Mouse (Mus musculus): ENCODE results near the gene 4930519P11Rik. TPM values are rescaled to one million over a fixed set of nuclear protein-coding genes. Genes with fewer than 3 reads are reported as not detected.

Gene 4930519P11Rik
- polyA plus RNA-seq, 1 experiment from 2014 or later: 0.42 TPM

DNA sequence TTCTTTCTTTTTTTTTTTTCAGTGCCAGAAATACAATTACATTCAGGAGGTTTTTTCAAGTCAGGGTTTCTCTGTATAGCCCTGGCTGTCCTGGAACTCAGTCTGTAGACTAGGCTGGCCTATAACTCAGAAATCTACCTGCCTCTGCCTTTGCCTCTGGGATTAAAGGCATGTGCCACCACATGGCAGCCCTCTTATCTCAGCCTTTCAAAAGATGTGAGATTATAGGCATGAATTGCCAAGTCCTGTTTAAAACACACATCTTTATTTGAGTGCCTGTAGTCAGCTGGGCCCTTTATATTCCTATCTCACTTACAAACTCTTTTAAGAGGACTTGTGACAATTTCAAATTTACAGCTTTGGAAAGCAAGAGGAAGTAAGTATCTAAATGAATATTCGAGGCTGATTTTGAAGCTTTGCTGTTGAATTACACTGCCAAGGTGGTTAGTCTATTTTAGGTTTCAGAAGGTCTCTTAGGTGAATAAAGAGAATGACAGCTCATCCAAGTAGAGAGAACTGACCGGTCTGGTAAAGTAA is 42.7 kb upstream of the 4930519P11Rik start:
- 58% methylated on average over 2 of the region's 2 CpGs for WGBS
- no peak for TF ChIP-seq CTCF (IDR thresholded peaks at IDR 0.05; ENCODE audit: low read depth)
- Histone ChIP-seq H3K9ac (ENCODE audit: low read depth, low read length) (no peak overlapping the region), H3K4me2 (ENCODE audit: low read length) (peak overlapping the region; percentile 41; the same call in 1 of the 2 replicates), H3K36me3 (ENCODE audit: insufficient read depth, low read length) (no peaks in the 10 kb centered on the region), H3K27me3 (ENCODE audit: insufficient read depth, low read length) (no peaks in the 10 kb centered on the region), H3K9me3 (replicated peaks; ENCODE audit: low read length) (no peaks in the 10 kb centered on the region), H3K27ac (peak overlapping the region; percentile 31), H3K4me1 (replicated peaks; ENCODE audit: insufficient read depth, low read length) (peaks cover 21% of the 10 kb centered on the region), H3K4me3 (replicated peaks; ENCODE audit: low read depth, low read length) (no peak overlapping the region)
- DNase-seq (ENCODE audit: low spot score): no peak
- ATAC-seq (replicated peaks; ENCODE audit: low FRiP score, low read depth): no peak

DNA sequence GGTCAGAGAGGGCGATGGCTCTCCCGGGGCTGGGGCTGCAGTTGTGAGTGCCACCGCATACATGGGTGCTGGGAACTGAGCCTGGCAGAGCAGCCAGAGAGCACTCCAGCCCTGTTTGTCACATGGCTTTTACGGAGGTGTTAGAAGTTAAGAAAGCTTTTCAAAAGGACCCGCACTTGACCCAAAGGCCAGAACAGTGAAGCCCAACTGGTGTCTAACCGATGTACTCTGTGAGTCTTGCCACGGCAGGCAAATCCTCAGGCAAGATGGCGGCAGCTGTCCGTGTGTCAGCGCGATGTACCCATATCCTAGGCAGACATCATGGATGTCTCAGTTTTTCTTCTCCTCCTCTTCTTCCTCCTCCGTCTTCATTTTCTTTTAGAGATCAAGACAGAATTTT is 41.7 kb upstream of the 4930519P11Rik start:
- ATAC-seq (replicated peaks; ENCODE audit: low FRiP score, low read depth) (no peak), DNase-seq (ENCODE audit: low spot score) (no peak)
- 92% methylated on average over 12 of the region's 12 CpGs for WGBS
- Histone ChIP-seq H3K4me3 (replicated peaks; ENCODE audit: low read depth, low read length) (no peak overlapping the region), H3K4me1 (replicated peaks; ENCODE audit: insufficient read depth, low read length) (peaks cover 15% of the 10 kb centered on the region), H3K4me2 (ENCODE audit: low read length) (no peak overlapping the region), H3K36me3 (ENCODE audit: insufficient read depth, low read length) (no peaks in the 10 kb centered on the region), H3K27me3 (ENCODE audit: insufficient read depth, low read length) (no peaks in the 10 kb centered on the region), H3K27ac (no peak overlapping the region), H3K9ac (ENCODE audit: low read depth, low read length) (no peak overlapping the region), H3K9me3 (replicated peaks; ENCODE audit: low read length) (no peaks in the 10 kb centered on the region)
- no peak for TF ChIP-seq CTCF (IDR thresholded peaks at IDR 0.05; ENCODE audit: low read depth)

DNA sequence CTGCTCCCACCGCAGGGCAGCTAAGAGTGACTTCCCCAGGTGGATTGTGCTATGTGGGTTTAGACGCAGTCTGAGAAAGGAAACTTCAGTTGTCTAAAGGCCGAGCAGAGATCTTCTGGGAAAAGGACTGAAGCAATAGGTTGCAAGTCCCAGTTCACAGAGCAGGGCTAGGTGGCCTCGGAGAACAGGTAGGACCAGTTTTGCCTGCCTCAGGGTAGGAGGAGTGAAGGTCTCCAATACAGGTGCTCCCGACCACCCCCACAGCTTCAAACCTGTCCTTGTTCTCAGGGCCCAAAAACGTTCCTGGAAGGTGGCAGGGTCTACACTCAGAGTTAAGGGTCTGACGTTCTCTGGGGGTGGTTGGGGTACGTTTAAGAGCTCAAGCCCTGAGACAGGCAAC is 38.1 kb upstream of the 4930519P11Rik start, which contains the start of gene Chmp4b:
Chmp4b (plus strand) TSS at position 343 of the 400 bp plus-strand sequence.
- no peaks in the 10 kb centered on the region for H3K9me3 ChIP-seq (replicated peaks; ENCODE audit: low read length)
- TF ChIP-seq CTCF (IDR thresholded peaks at IDR 0.05; ENCODE audit: low read depth): no peak
- H3K27me3 ChIP-seq (ENCODE audit: insufficient read depth, low read length): no peaks in the 10 kb centered on the region
- ATAC-seq (replicated peaks; ENCODE audit: low FRiP score, low read depth) (no peak; the same call in 1 of the 2 replicates), DNase-seq (ENCODE audit: low spot score) (peak; percentile 16)
- H3K4me1 ChIP-seq (replicated peaks; ENCODE audit: insufficient read depth, low read length): no peaks in the 10 kb centered on the region
- H3K4me2 ChIP-seq (ENCODE audit: low read length): no peak within 1 kb of the TSS; the same call in 1 of the 2 replicates
- H3K27ac ChIP-seq: peak within 1 kb of the TSS; percentile 84
- 46% methylated on average over 8 of the region's 8 CpGs for WGBS
- H3K4me3 ChIP-seq (replicated peaks; ENCODE audit: low read depth, low read length): no peak within 1 kb of the TSS
- H3K9ac ChIP-seq (ENCODE audit: low read depth, low read length): no peak within 1 kb of the TSS
- H3K36me3 ChIP-seq (ENCODE audit: insufficient read depth, low read length): no peaks in the 10 kb centered on the region

DNA sequence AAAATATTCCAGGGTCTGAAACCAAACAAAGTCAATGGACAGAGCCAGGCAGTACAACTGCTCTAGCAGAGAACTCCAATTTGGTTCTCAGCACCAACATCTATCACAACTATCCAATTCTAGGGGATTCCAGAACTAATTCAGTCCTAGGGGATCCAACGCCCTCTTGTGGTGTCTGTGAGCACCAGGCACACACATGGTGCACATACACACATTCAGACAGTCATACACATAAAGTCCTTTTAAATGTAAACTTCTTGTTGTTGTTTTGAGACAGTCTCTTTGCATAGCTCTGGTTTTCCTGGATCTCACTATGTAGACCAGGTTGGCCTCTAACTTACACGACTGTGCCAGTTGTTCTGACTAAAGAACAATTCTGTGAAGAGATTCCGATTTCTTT is 37.2 kb upstream of the 4930519P11Rik start:
- no peak for ATAC-seq (replicated peaks; ENCODE audit: low FRiP score, low read depth)
- 84% methylated on average over 3 of the region's 3 CpGs for WGBS
- TF ChIP-seq CTCF (IDR thresholded peaks at IDR 0.05; ENCODE audit: low read depth): no peak; the same call in 1 of the 2 replicates

DNA sequence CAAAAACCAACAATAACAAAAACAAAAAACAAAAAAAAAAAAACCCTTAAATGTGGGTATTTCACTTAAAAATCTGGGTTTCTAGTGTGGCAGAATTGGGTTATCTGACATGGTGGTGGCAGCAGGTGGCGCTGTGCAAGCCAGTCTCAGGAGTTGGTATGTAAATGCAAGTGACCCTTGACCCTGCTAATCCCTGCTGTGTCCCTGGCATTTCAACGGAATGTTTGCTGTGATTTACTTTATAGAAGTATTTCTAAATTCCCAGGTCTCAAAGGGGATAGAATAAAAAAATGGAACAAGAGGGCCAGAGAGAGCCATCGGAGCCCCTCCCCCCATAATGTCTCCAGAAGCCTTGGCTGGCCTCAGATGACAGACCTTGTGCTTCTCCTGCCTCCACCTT is 34.8 kb upstream of the 4930519P11Rik start:
- DNase-seq (ENCODE audit: low spot score) (peak; percentile 66), ATAC-seq (replicated peaks; ENCODE audit: low FRiP score, low read depth) (no peak)
- Histone ChIP-seq H3K4me2 (ENCODE audit: low read length) (no peak overlapping the region), H3K4me3 (replicated peaks; ENCODE audit: low read depth, low read length) (no peak overlapping the region), H3K27ac (no peak overlapping the region), H3K27me3 (ENCODE audit: insufficient read depth, low read length) (no peaks in the 10 kb centered on the region), H3K4me1 (replicated peaks; ENCODE audit: insufficient read depth, low read length) (no peaks in the 10 kb centered on the region), H3K9ac (ENCODE audit: low read depth, low read length) (no peak overlapping the region), H3K36me3 (ENCODE audit: insufficient read depth, low read length) (no peaks in the 10 kb centered on the region), H3K9me3 (replicated peaks; ENCODE audit: low read length) (no peaks in the 10 kb centered on the region)
- TF ChIP-seq CTCF (IDR thresholded peaks at IDR 0.05; ENCODE audit: low read depth): peak; percentile 73
- 32% methylated on average over 3 of the region's 3 CpGs for WGBS

More for the DNA sequence above, 37.2 kb upstream of the 4930519P11Rik start:
- no peaks in the 10 kb centered on the region for H3K27me3 ChIP-seq (ENCODE audit: insufficient read depth, low read length)
- no peak for DNase-seq (ENCODE audit: low spot score)
- peak overlapping the region; percentile 84 for H3K27ac ChIP-seq
- no peaks in the 10 kb centered on the region for H3K4me1 ChIP-seq (replicated peaks; ENCODE audit: insufficient read depth, low read length)
- H3K9me3 ChIP-seq (replicated peaks; ENCODE audit: low read length): no peaks in the 10 kb centered on the region
- H3K4me3 ChIP-seq (replicated peaks; ENCODE audit: low read depth, low read length): no peak overlapping the region
- H3K4me2 ChIP-seq (ENCODE audit: low read length): no peak overlapping the region
- H3K9ac ChIP-seq (ENCODE audit: low read depth, low read length): no peak overlapping the region
- H3K36me3 ChIP-seq (ENCODE audit: insufficient read depth, low read length): no peaks in the 10 kb centered on the region

DNA sequence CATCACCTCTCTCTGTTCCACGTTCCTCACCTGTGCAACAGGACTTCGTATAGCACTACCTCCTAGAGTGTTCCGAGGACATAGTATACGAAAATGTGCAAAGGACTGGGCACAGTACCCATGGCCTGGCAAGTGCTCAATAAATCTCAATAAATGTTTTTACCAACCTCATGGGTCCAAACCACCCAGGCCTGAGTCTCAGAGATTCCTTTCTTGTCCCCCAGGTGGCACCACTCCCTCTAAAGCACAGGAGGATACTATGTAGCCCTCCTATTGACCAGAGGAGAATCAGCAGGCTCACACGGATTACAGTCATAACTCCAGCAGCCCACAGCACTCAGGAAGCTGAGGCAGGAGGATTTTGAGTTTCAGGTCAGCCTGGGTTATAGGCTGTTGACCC is 33.4 kb upstream of the 4930519P11Rik start:
- no peak overlapping the region for H3K27ac ChIP-seq
- ATAC-seq (replicated peaks; ENCODE audit: low FRiP score, low read depth): no peak
- no peaks in the 10 kb centered on the region for H3K4me1 ChIP-seq (replicated peaks; ENCODE audit: insufficient read depth, low read length)
- no peak overlapping the region for H3K9ac ChIP-seq (ENCODE audit: low read depth, low read length)
- H3K36me3 ChIP-seq (ENCODE audit: insufficient read depth, low read length): no peaks in the 10 kb centered on the region
- H3K9me3 ChIP-seq (replicated peaks; ENCODE audit: low read length): no peaks in the 10 kb centered on the region
- peak; percentile 64 for TF ChIP-seq CTCF (IDR thresholded peaks at IDR 0.05; ENCODE audit: low read depth)
- 76% methylated on average over 5 of the region's 5 CpGs for WGBS
- H3K27me3 ChIP-seq (ENCODE audit: insufficient read depth, low read length): no peaks in the 10 kb centered on the region
- no peak overlapping the region for H3K4me3 ChIP-seq (replicated peaks; ENCODE audit: low read depth, low read length)
- no peak overlapping the region for H3K4me2 ChIP-seq (ENCODE audit: low read length)
- DNase-seq (ENCODE audit: low spot score): peak; percentile 44
